Comparison of ENCODE assay signal across 8 mouse cellular contexts in genomic region chr10:68090197-68090535, GRCm38 (mm10).
DNase-seq lines count a peak whose midpoint lies in the region; ATAC-seq and TF ChIP-seq lines count a peak whose summit lies in the region.
"Had no signal": no experiment of that assay in that cellular context is flagged by ENCODE, and none has a peak within 500 bp of the region (broad histone marks: within the 10 kb centered on the region; RNA-seq: fewer than 3 reads in every experiment).

No protein-coding gene starts in this region.

- no peaks in the 10 kb centered on the region for H3K4me1 ChIP-seq in hindbrain, embryonic 11.5 days (replicated peaks; ENCODE audit: control insufficient read depth, insufficient read depth, low read length)

- H3K27ac ChIP-seq in hindbrain, embryonic 11.5 days (ENCODE audit: low read depth, low read length), result no peak overlapping the region
- H3K27ac ChIP-seq: macrophage had no signal

- no peak overlapping the region for H3K4me2 ChIP-seq in hindbrain, embryonic 11.5 days (replicated peaks; ENCODE audit: low read depth, low read length)

- in situ Hi-C loops in Patski (cut with MboI; ENCODE audit: low pct_unique_long_range_greater_than_20kb), result no loop called here

- CTCF ChIA-PET in Patski (lab: Charles Lee), result interaction anchor here (1.3 kb wide), 1 partner anchor 66 kb away, joined by 3 read pairs; no protein-coding TSS in a partner anchor

- no peaks in the 10 kb centered on the region for H3K9me3 ChIP-seq in hindbrain, embryonic 11.5 days (ENCODE audit: control insufficient read depth, low read length)

- H3K9ac ChIP-seq in hindbrain, embryonic 11.5 days (ENCODE audit: low read depth, low read length), result no peak overlapping the region

- peak; percentile 76 for ATAC-seq in Patski
- ATAC-seq in hindbrain, embryonic 11.5 days (ENCODE audit: low FRiP score), result no peak
- ATAC-seq in erythroid progenitor cell, adult 5-6 weeks (replicated peaks; ENCODE audit: low FRiP score, poor library complexity, severe bottlenecking), result no peak

- POLR2A ChIA-PET in Patski (lab: Charles Lee), result interaction anchor here (0.7 kb wide), 1 partner anchor 12 kb away, joined by 5 read pairs; no protein-coding TSS in a partner anchor

- DNase-seq in Patski (ENCODE audit: low read depth, low spot score), result peak; percentile 81
- peak; percentile 23 to 57 for DNase-seq in adrenal gland, postnatal 4 days (ENCODE audit: low spot score in 2 of 2)
- peak; percentile 95 for DNase-seq in heart, adult 8-10 months (ENCODE audit: low spot score)
- peak; percentile 74 to 83 for DNase-seq in kidney, postnatal 36 days
- DNase-seq in testis, postnatal 14 days (ENCODE audit: low spot score), result peak; percentile 72
- no peak for DNase-seq in hindbrain, embryonic 11.5 days (ENCODE audit: low spot score)

- TF ChIP-seq CTCF in Patski (IDR thresholded peaks at IDR 0.05), result no peak

- H3K4me3 ChIP-seq in hindbrain, embryonic 11.5 days (ENCODE audit: low read depth, low read length), result no peak overlapping the region

- no peaks in the 10 kb centered on the region for H3K36me3 ChIP-seq in hindbrain, embryonic 11.5 days (ENCODE audit: control insufficient read depth, insufficient read depth, low read length)

- WGBS in hindbrain, embryonic 11.5 days, result 88% methylated on average over 4 of the region's 4 CpGs

- H3K27me3 ChIP-seq in Patski, result no peaks in the 10 kb centered on the region
- H3K27me3 ChIP-seq in hindbrain, embryonic 11.5 days (ENCODE audit: control insufficient read depth, insufficient read depth, low read length), result no peaks in the 10 kb centered on the region
